Mouse (Mus musculus) CH12.LX (cell line): ENCODE data around the gene Cdh13. TPM values are rescaled to one million over a fixed set of nuclear protein-coding genes. Genes with fewer than 3 reads are reported as not detected.

Source experiments
- DNase-seq: peaks from one replicate; pipeline ENCODE4 v3.0.0-alpha.2; 2013; ENCODE audit errors: extremely low read depth
- H3K27ac ChIP-seq: 2 replicates; pipeline ENCODE4 v1.5.1; 2012; ENCODE audit warnings: low read depth, mild to moderate bottlenecking, control low read depth, moderate library complexity; ENCODE audit not compliant: insufficient read depth
- H3K27me3 ChIP-seq: replicated peaks from 2 replicates; pipeline ENCODE3; 2012; ENCODE audit warnings: inconsistent platforms
- H3K36me3 ChIP-seq, 2 experiments: replicated peaks in 1 of 2; 2 replicates each; pipeline versions ENCODE3 to v1.6.1; 2012; ENCODE audit warnings: inconsistent platforms in 1 of 2, low read length in 1 of 2, mild to moderate bottlenecking in 1 of 2, mixed read lengths in 1 of 2, moderate library complexity in 1 of 2; ENCODE audit not compliant: control insufficient read depth in 1 of 2, insufficient read depth in 1 of 2
- H3K4me1 ChIP-seq, 2 experiments: 2 replicates each; pipeline ENCODE4 v1.6.1; 2012; ENCODE audit warnings: inconsistent platforms in 1 of 2, moderate library complexity in 1 of 2; ENCODE audit not compliant: insufficient read depth in 2 of 2, control insufficient read depth in 1 of 2
- H3K4me2 ChIP-seq: 2 replicates; pipeline ENCODE4 v1.6.1; 2012; ENCODE audit warnings: low read depth, mild to moderate bottlenecking, control low read depth; ENCODE audit not compliant: poor library complexity, insufficient read depth, severe bottlenecking
- H3K4me3 ChIP-seq, 3 experiments: fragments of 150-350 bp in 1 of 3; sonication (generic) in 1 of 3; replicated peaks in 1 of 3; 2 replicates each; pipeline versions ENCODE3 to v1.5.1; 2011 to 2012; ENCODE audit warnings: low read depth in 2 of 3, low read length in 2 of 3, mild to moderate bottlenecking in 2 of 3, moderate library complexity in 2 of 3, control low read depth in 1 of 3, improper control_type of control experiment in 1 of 3, inconsistent platforms in 1 of 3, mixed read lengths in 1 of 3; ENCODE audit not compliant: poor library complexity in 1 of 3
- H3K79me2 ChIP-seq: replicated peaks from 2 replicates; pipeline ENCODE4 v1.6.1; 2012; ENCODE audit warnings: mild to moderate bottlenecking, moderate library complexity; ENCODE audit not compliant: control insufficient read depth, poor library complexity, insufficient read depth, severe bottlenecking; ENCODE audit errors: extremely low read depth
- H3K9ac ChIP-seq: 2 replicates; pipeline ENCODE4 v1.6.1; 2012; ENCODE audit warnings: low read depth, mild to moderate bottlenecking, control low read depth, moderate library complexity; ENCODE audit not compliant: insufficient read depth
- H3K9me3 ChIP-seq: replicated peaks from 2 replicates; pipeline ENCODE3; 2012; ENCODE audit warnings: low read length, inconsistent platforms, mixed read lengths
- CTCF ChIP-seq, 2 experiments: IDR thresholded peaks in 1 of 2; conservative IDR thresholded peaks in 1 of 2; 2 replicates each; pipeline ENCODE4 v1.5.1; 2011 to 2012; ENCODE audit warnings: low read depth in 2 of 2, low read length in 2 of 2, improper control_type of control experiment in 1 of 2, inconsistent platforms in 1 of 2, mild to moderate bottlenecking in 1 of 2, moderate library complexity in 1 of 2
- E2F4 ChIP-seq: IDR thresholded peaks from 2 replicates; pipeline ENCODE4 v1.6.1; 2011; ENCODE audit warnings: low read depth, low read length, improper control_type of control experiment; ENCODE audit not compliant: insufficient replicate concordance
- ETS1 ChIP-seq: conservative IDR thresholded peaks from 2 replicates; pipeline ENCODE4 v1.6.1; 2012; ENCODE audit warnings: low read depth, mild to moderate bottlenecking, inconsistent platforms, low read length, improper control_type of control experiment, moderate library complexity
- JUN ChIP-seq: IDR thresholded peaks from 2 replicates; pipeline ENCODE4 v1.6.1; 2011; ENCODE audit warnings: low read depth, mild to moderate bottlenecking, low read length, improper control_type of control experiment, moderate library complexity; ENCODE audit not compliant: insufficient read depth
- MAFK ChIP-seq: IDR thresholded peaks from 2 replicates; pipeline ENCODE4 v1.6.1; 2011; ENCODE audit warnings: low read length, improper control_type of control experiment; ENCODE audit not compliant: insufficient replicate concordance
- MAZ ChIP-seq: IDR thresholded peaks from 2 replicates; pipeline ENCODE4 v1.6.1; 2012; ENCODE audit warnings: low read depth, mild to moderate bottlenecking, inconsistent platforms, low read length, improper control_type of control experiment, moderate library complexity
- NELFE ChIP-seq: IDR thresholded peaks from 2 replicates; pipeline ENCODE4 v1.6.1; 2011; ENCODE audit warnings: low read depth, low read length, improper control_type of control experiment
- RCOR1 ChIP-seq: conservative IDR thresholded peaks from 2 replicates; pipeline ENCODE4 v1.6.1; 2012; ENCODE audit warnings: low read depth, mild to moderate bottlenecking, inconsistent platforms, low read length, improper control_type of control experiment
- SIN3A ChIP-seq: IDR thresholded peaks from 2 replicates; pipeline ENCODE4 v1.6.1; 2012; ENCODE audit warnings: low read length, improper control_type of control experiment, inconsistent platforms
- USF1 ChIP-seq: IDR thresholded peaks from 2 replicates; pipeline ENCODE4 v1.6.1; 2014; ENCODE audit warnings: low read depth, mild to moderate bottlenecking, inconsistent platforms, low read length, improper control_type of control experiment
- USF2 ChIP-seq: conservative IDR thresholded peaks from 2 replicates; pipeline ENCODE4 v1.6.1; 2011; ENCODE audit warnings: low read depth, low read length, improper control_type of control experiment
- ZNF384 ChIP-seq: IDR thresholded peaks from 2 replicates; pipeline ENCODE4 v1.6.1; 2012; ENCODE audit warnings: low read depth, low read length, improper control_type of control experiment, inconsistent platforms
- dilution Hi-C: fragments of 300-500 bp; cut with MboI; formaldehyde crosslinking; loops from 2 replicates; pipeline ENCODE4 v1.14.3; 2020; ENCODE audit warnings: low sequenced_read_pairs; ENCODE audit not compliant: extremely low pct_unique_long_range_greater_than_20kb, extremely low pct_ligation_motif_present
- in situ Hi-C: fragments of 300-500 bp; cut with MboI; formaldehyde crosslinking; loops from 3 replicates; pipeline ENCODE4 v1.14.3; 2019; ENCODE audit warnings: low sequenced_read_pairs, low pct_ligation_motif_present, low pct_unique_long_range_greater_than_20kb, mixed read lengths
- polyA plus RNA-seq: library from polyadenylated mRNA; unstranded; fragments of >175 nt; gene quantifications from 2 replicates; pipeline ENCODE4 v1.2.1, GENCODE M21; 2012; ENCODE audit warnings: low read depth; ENCODE audit not compliant: insufficient read length
- total RNA-seq, 2 experiments: library from RNA; depleted of rRNA; stranded (reverse); fragments of 300-350 nt in 1 of 2; fragments of >200 nt in 1 of 2; gene quantifications; 2 replicates each; pipeline ENCODE4 v1.2.3; 2012 to 2014

Gene Cdh13
- total and polyA plus RNA-seq, 3 experiments = not detected

GRCm38 (mm10) chr8:118968896-118969295, 685.4 kb downstream of the Cdh13 start:
- no peak for TF ChIP-seq E2F4
- no peak for TF ChIP-seq ETS1
- no peak for TF ChIP-seq SIN3A
- TF ChIP-seq USF1 = no peak
- no peak for TF ChIP-seq MAZ
- TF ChIP-seq ZNF384 = no peak
- TF ChIP-seq RCOR1 = no peak
- no peak for TF ChIP-seq USF2
- no peak for TF ChIP-seq JUN
- no peak overlapping the region for H3K4me2 ChIP-seq
- H3K27ac ChIP-seq = no peak overlapping the region
- in situ Hi-C loops = no loop called here
- H3K27me3 ChIP-seq = no peaks in the 10 kb centered on the region
- peaks cover 88% of the 10 kb centered on the region for H3K9me3 ChIP-seq
- DNase-seq = no peak
- H3K36me3 ChIP-seq = no peaks in the 10 kb centered on the region
- no peaks in the 10 kb centered on the region for H3K4me1 ChIP-seq
- H3K4me3 ChIP-seq = no peak overlapping the region
- dilution Hi-C loops = no loop called here
- no peak overlapping the region for H3K9ac ChIP-seq
- H3K79me2 ChIP-seq = no peaks in the 10 kb centered on the region

- Histone ChIP-seq H3K9me3 (peaks cover 87% of the 10 kb centered on the region), H3K27ac (no peak overlapping the region), H3K4me1 (no peaks in the 10 kb centered on the region), H3K36me3 (no peaks in the 10 kb centered on the region), H3K27me3 (no peaks in the 10 kb centered on the region), H3K79me2 (no peaks in the 10 kb centered on the region), H3K4me3 (no peak overlapping the region), H3K4me2 (no peak overlapping the region), H3K9ac (no peak overlapping the region)
- in situ Hi-C loops = no loop called here
- DNase-seq = no peak
- dilution Hi-C loops = no loop called here
- TF ChIP-seq CTCF (conservative IDR thresholded peaks at IDR 0.05 in 1 of 2, IDR thresholded peaks at IDR 0.05 in 1 of 2; ENCODE audit: low read depth in 2 of 2, low read length in 2 of 2) = no peak
- no peak for TF ChIP-seq USF2
- no peak for TF ChIP-seq MAFK
- TF ChIP-seq, all 38 proteins: peak for 0
Observed at GRCm38 (mm10) chr8:118979800-118980199, 696.3 kb downstream of the Cdh13 start.

GRCm38 (mm10) chr8:118983724-118984123, 700.2 kb downstream of the Cdh13 start:
- no peak for DNase-seq
- no peak overlapping the region for H3K27ac ChIP-seq
- H3K27me3 ChIP-seq = no peaks in the 10 kb centered on the region
- H3K4me2 ChIP-seq = no peak overlapping the region
- H3K9ac ChIP-seq = no peak overlapping the region
- H3K9me3 ChIP-seq = peaks cover 83% of the 10 kb centered on the region
- no peak for TF ChIP-seq RCOR1
- no peak for TF ChIP-seq USF2
- TF ChIP-seq ETS1 = no peak
- no peak for TF ChIP-seq NELFE
- dilution Hi-C loops = no loop called here
- no peaks in the 10 kb centered on the region for H3K4me1 ChIP-seq
- H3K79me2 ChIP-seq = no peaks in the 10 kb centered on the region
- no peak overlapping the region for H3K4me3 ChIP-seq
- in situ Hi-C loops = no loop called here
- no peaks in the 10 kb centered on the region for H3K36me3 ChIP-seq
